Mouse (Mus musculus): ENCODE results near the gene Ppie.
A peak's percentile ranks its signal among the peaks of the same experiment; 100 is the strongest.

- TF ChIP-seq CTCF (IDR thresholded peaks at IDR 0.05; ENCODE audit: control insufficient read depth, insufficient read depth, insufficient replicate concordance, low read depth, low read length) = peak; percentile 93
- TF ChIP-seq POLR2A (IDR thresholded peaks at IDR 0.05; ENCODE audit: control insufficient read depth, low read depth, low read length) = no peak
These were observed 57.2 kb downstream of the Ppie start for GRCm38 (mm10) chr4:123082283-123083163.

All from testis, adult 2 months (tissue).